ENCODE assay signal across 17 mouse cellular contexts in genomic region chr7:126291681-126292545, GRCm38 (mm10). TPM values are rescaled to one million over a fixed set of nuclear protein-coding genes. Genes with fewer than 3 reads are reported as not detected.
DNase-seq lines count a peak whose midpoint lies in the region; ATAC-seq and TF ChIP-seq lines count a peak whose summit lies in the region.
"Had no signal": no experiment of that assay in that cellular context is flagged by ENCODE, and none has a peak within 500 bp of the region (broad histone marks: within the 10 kb centered on the region; RNA-seq: fewer than 3 reads in every experiment).

No protein-coding gene starts in this region.

- H3K27me3 ChIP-seq in hindbrain, embryonic 12.5 days = no peaks in the 10 kb centered on the region
- no peaks in the 10 kb centered on the region for H3K27me3 ChIP-seq in hindbrain, postnatal 0 days (ENCODE audit: insufficient read depth, low read length)
- H3K27me3 ChIP-seq in testis, adult 2 months (ENCODE audit: control insufficient read depth, insufficient read depth, low read length) = no peaks in the 10 kb centered on the region
- H3K27me3 ChIP-seq in splenic B cell, adult 2 months (ENCODE audit: control insufficient read depth, insufficient read depth, low read length, poor library complexity, severe bottlenecking) = no peaks in the 10 kb centered on the region

- peaks cover 40% of the 10 kb centered on the region for H3K4me1 ChIP-seq in hindbrain, embryonic 12.5 days
- H3K4me1 ChIP-seq in hindbrain, postnatal 0 days (ENCODE audit: insufficient read depth, low read length) = peaks cover 7% of the 10 kb centered on the region; the same call in 1 of the 2 replicates
- peaks cover 11% of the 10 kb centered on the region for H3K4me1 ChIP-seq in testis, adult 2 months (ENCODE audit: control insufficient read depth, insufficient read depth, low read length)

- TF ChIP-seq CTCF in hindbrain, postnatal 0 days (IDR thresholded peaks at IDR 0.05; ENCODE audit: low read depth) = no peak
- TF ChIP-seq CTCF in testis, adult 2 months (IDR thresholded peaks at IDR 0.05; ENCODE audit: control insufficient read depth, insufficient read depth, insufficient replicate concordance, low read depth, low read length) = no peak

- no peak overlapping the region for H3K4me2 ChIP-seq in hindbrain, embryonic 12.5 days (replicated peaks)
- H3K4me2 ChIP-seq in hindbrain, postnatal 0 days (ENCODE audit: low read depth, low read length) = no peak overlapping the region
- H3K4me2 ChIP-seq: liver, embryonic 12.5 days had no signal

- H3K4me3 ChIP-seq in hindbrain, embryonic 12.5 days = no peak overlapping the region
- no peak overlapping the region for H3K4me3 ChIP-seq in hindbrain, postnatal 0 days (ENCODE audit: low read length)
- H3K4me3 ChIP-seq in testis, adult 2 months (ENCODE audit: control insufficient read depth, low read depth, low read length) = peak overlapping the region; percentile 75
- H3K4me3 ChIP-seq: liver, embryonic 12.5 days; midbrain, embryonic 10.5 days had no signal

- TF ChIP-seq POLR2A in testis, adult 2 months (IDR thresholded peaks at IDR 0.05; ENCODE audit: control insufficient read depth, low read depth, low read length) = 0 out of 2 replicates have a peak, but pooled peaks have one; percentile 31

- no peak overlapping the region for H3K9ac ChIP-seq in hindbrain, embryonic 12.5 days
- no peak overlapping the region for H3K9ac ChIP-seq in hindbrain, postnatal 0 days (replicated peaks; ENCODE audit: low read length)
- H3K9ac ChIP-seq: liver, embryonic 12.5 days had no signal

- ATAC-seq in hindbrain, embryonic 12.5 days (ENCODE audit: low FRiP score) = no peak; the same call in 1 of the 2 replicates
- ATAC-seq in hindbrain, postnatal 0 days = no peak
- ATAC-seq: liver, embryonic 12.5 days; lung, postnatal 0 days had no signal

- H3K9me3 ChIP-seq in hindbrain, embryonic 12.5 days (replicated peaks) = no peaks in the 10 kb centered on the region
- no peaks in the 10 kb centered on the region for H3K9me3 ChIP-seq in hindbrain, postnatal 0 days (ENCODE audit: low read length)
- H3K9me3 ChIP-seq: liver, embryonic 12.5 days; midbrain, embryonic 10.5 days had no signal

- peak; percentile 90 for DNase-seq in heart, adult 11 months
- DNase-seq in heart, adult 18-20 months = no peak
- no peak for DNase-seq in hindbrain, postnatal 0 days (ENCODE audit: low spot score)
- no peak for DNase-seq in testis, postnatal 10 days (ENCODE audit: low spot score)
- DNase-seq in splenic B cell, adult 2 months (ENCODE audit: low read depth, low spot score) = peak; percentile 35
- DNase-seq in cerebellum, postnatal 36 days = no peak
- DNase-seq: cerebellum, adult 11 months; embryo, embryonic 11 days; gastrocnemius, postnatal 14 days; kidney, adult 11 months; kidney, postnatal 25 days; thymus, postnatal 25 days had no signal

- 89% methylated on average over 72 of the region's 72 CpGs for WGBS in hindbrain, embryonic 12.5 days
- WGBS in hindbrain, postnatal 0 days = 91% methylated on average over 72 of the region's 72 CpGs

- H3K27ac ChIP-seq in hindbrain, embryonic 12.5 days = peak overlapping the region; percentile 35; the same call in 1 of the 2 replicates
- no peak overlapping the region for H3K27ac ChIP-seq in hindbrain, postnatal 0 days
- H3K27ac ChIP-seq in testis, adult 2 months (ENCODE audit: control insufficient read depth, insufficient read depth, low read depth, low read length) = no peak overlapping the region
- H3K27ac ChIP-seq: liver, embryonic 12.5 days; midbrain, embryonic 10.5 days had no signal

- H3K36me3 ChIP-seq in hindbrain, embryonic 12.5 days = peaks cover 60% of the 10 kb centered on the region
- H3K36me3 ChIP-seq in hindbrain, postnatal 0 days (ENCODE audit: insufficient read depth, low read length) = peaks cover 37% of the 10 kb centered on the region
- H3K36me3 ChIP-seq in testis, adult 2 months (ENCODE audit: control insufficient read depth, insufficient read depth, low read length) = no peaks in the 10 kb centered on the region
- peaks cover 35% of the 10 kb centered on the region for H3K36me3 ChIP-seq in splenic B cell, adult 2 months (ENCODE audit: control insufficient read depth, insufficient read depth, low read length, poor library complexity, severe bottlenecking)

RNA-seq across cellular contexts. Expression of gene Sbk1, which starts 19.5 kb away (rescaled TPM):
- total RNA-seq in heart, adult 18-20 months (2021) = 10 to 100 TPM; 72.3 to 73.8 TPM
- polyA plus RNA-seq in hindbrain, embryonic 12.5 days (2016; fragmentation: Nextera tagmentation; extraction: Ambion mirVana) = 309 and 312 TPM in 2 replicates
- 530 and 565 TPM in 2 replicates for total RNA-seq in hindbrain, postnatal 0 days (2014; rRNA removed)
- 138 and 161 TPM in 2 replicates for polyA plus RNA-seq in hindbrain, postnatal 0 days (2015; fragmentation: Nextera tagmentation; extraction: Ambion mirVana)
- 8.8 and 9.9 TPM in 2 replicates for polyA plus RNA-seq in testis, adult 2 months (2012; rRNA removed)

Comparison
In these comparisons a context has a peak if more than half of its experiments do, and no peak if none do; other contexts are left out.
1. DNase-seq: peak in heart, adult 11 months (single experiment) and splenic B cell, adult 2 months (single experiment); none in heart, adult 18-20 months (0 of 2), hindbrain, postnatal 0 days (single experiment), testis, postnatal 10 days (single experiment) and cerebellum, postnatal 36 days (0 of 2).
2. RNA of gene Sbk1, which starts 19.5 kb away (polyA plus RNA-seq): 309 to 312 TPM in hindbrain, embryonic 12.5 days and 138 to 161 TPM in hindbrain, postnatal 0 days; 8.8 to 9.9 TPM in testis, adult 2 months; every median in the first group is over 10 times any median in the second.